Mouse (Mus musculus): ENCODE data around the gene Il17ra.

Gene Il17ra

DNA sequence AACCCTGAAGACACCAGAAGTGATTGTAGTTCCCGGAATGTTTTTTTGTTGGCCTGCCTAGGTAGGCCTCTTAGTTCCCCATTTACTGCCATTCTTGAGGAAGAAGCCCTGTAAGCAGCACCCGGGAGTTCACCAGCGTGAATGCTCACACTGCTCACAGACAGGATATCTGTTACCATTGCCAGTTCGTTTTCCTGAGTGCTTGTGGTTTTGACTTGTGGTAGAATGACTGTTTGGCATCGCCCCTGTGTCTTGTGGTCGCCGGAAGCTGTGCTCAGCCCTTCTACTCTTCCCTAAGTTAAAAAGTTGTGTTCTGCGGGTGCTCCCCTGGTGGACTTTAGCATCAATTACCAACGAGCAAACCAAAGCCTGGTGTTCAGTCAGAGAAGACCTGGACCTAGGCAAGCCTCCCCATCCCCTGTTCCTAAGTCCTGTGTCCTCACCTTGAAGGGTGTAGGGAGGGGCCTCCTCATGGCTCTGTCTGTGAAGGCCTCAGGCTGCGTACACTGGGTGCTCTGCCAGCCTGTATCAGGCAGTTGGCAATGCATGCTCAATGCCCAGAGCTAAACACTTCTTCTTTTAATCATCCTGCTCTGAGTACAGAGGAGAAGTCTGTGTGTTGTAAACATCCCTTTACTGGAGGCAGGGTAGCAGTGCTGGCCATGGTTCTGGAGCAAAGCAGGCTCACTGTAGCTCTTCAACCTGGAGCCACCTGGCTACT, 3.7 kb downstream of the Il17ra start:
- ChIA-PET POLR2A (interaction anchor here in 3 of 4 experiments (0.5 to 0.6 kb wide), 3 partner anchors 64 to 1223 kb away, joined by 3 to 5 read pairs (median 3); no protein-coding TSS in a partner anchor), CTCF (interaction anchor here in 1 of 4 experiments (0.7 kb wide), 1 partner anchor 16 kb away, joined by 3 read pairs; no protein-coding TSS in a partner anchor)

DNA sequence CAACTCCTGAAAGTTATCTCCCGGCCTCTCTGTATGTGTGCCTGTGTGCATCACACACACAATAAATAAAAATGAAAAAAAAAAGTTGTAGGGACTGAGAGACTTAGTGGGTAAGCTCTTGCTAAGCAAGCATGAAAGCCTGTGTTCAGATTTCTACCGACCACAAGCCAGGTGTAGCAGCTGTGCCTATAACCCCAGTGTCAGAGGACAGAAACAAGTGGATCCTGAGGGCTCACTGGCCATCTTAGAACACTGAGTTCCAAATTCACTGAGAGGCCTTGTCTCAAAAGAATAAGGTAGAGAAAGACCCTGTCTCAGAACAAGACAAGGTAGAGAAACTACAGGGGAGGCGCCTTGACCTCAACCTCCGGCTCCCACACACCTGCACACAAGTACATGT, 5.2 kb downstream of the Il17ra start:
- ChIA-PET POLR2A (no interaction called here), CTCF (interaction anchor here in 1 of 4 experiments (1.9 kb wide), 1 partner anchor 13 kb away, joined by 5 read pairs; no protein-coding TSS in a partner anchor)

DNA sequence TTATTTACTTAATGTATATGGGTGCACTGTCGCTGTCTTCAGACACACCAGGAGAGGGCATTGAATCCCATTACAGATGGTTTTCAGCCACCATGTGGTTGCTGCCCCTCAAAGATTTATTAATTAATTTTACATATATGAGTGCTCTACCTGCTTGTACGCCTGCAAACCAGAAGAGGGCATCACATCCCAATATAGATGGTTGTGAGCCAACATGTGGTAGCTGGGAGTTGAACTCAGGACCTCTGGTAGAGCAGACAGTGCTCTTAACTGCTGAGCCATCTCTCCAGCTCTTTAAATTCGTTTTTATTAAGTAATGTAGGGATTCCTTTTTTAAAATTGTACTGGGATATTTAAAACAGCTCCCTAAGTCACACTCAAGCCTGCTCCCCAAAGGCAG, 6.2 kb downstream of the Il17ra start:
- POLR2A ChIA-PET = interaction anchor here in 2 of 4 experiments (0.6 to 2.8 kb wide), 5 partner anchors 13 to 237 kb away, joined by 3 to 9 read pairs (median 3); no protein-coding TSS in a partner anchor
- CTCF ChIA-PET = interaction anchor here (0.5 to 1.9 kb wide), 9 partner anchors 12 to 1746 kb away, joined by 3 to 5 read pairs (median 4); no protein-coding TSS in a partner anchor

DNA sequence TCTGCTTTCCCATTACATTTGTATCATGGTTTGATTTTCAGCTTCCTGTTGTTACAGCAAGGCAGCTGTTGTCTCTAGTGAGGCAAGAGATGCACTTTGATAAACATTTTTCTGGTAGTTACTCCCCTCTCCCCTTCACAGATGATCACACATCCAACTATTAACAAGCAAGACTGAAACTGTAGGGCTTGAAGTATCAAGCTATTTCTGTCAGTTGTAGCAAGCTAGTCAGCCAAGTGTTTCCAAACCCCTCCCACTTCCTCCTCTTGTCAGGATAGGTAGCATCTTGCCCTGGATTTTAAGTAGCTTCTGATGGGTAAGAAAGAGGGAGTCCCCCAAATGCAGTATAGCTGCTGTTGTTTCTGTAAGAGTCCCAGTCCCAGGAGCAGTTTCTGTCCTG, 6.7 kb downstream of the Il17ra start:
- CTCF ChIA-PET = interaction anchor here (0.5 to 1.9 kb wide), 9 partner anchors 12 to 1747 kb away, joined by 3 to 5 read pairs (median 4); no protein-coding TSS in a partner anchor
- POLR2A ChIA-PET = interaction anchor here in 2 of 4 experiments (0.6 to 2.8 kb wide), 5 partner anchors 12 to 237 kb away, joined by 3 to 9 read pairs (median 3); no protein-coding TSS in a partner anchor

GRCm38 (mm10) chr6:120470666-120471065, 7.6 kb downstream of the Il17ra start:
- POLR2A ChIA-PET = interaction anchor here in 2 of 4 experiments (0.6 to 2.8 kb wide), 4 partner anchors 11 to 122 kb away, joined by 3 to 9 read pairs (median 4); no protein-coding TSS in a partner anchor
- CTCF ChIA-PET = interaction anchor here in 2 of 4 experiments (0.9 to 1.4 kb wide), 2 partner anchors 11 to 12 kb away, joined by 5 read pairs; no protein-coding TSS in a partner anchor

GRCm38 (mm10) chr6:120471991-120472441, 9.0 kb downstream of the Il17ra start:
- POLR2A ChIA-PET = interaction anchor here in 2 of 4 experiments (1.1 to 2.8 kb wide), 6 partner anchors 9 to 18 kb away, joined by 3 to 9 read pairs (median 4); partner anchors contain the start of gene Il17ra (in 1 of the 2)
- CTCF ChIA-PET = interaction anchor here in 2 of 4 experiments (2.2 to 2.3 kb wide), 2 partner anchors 10 to 11 kb away, joined by 14 to 15 read pairs; no protein-coding TSS in a partner anchor

DNA sequence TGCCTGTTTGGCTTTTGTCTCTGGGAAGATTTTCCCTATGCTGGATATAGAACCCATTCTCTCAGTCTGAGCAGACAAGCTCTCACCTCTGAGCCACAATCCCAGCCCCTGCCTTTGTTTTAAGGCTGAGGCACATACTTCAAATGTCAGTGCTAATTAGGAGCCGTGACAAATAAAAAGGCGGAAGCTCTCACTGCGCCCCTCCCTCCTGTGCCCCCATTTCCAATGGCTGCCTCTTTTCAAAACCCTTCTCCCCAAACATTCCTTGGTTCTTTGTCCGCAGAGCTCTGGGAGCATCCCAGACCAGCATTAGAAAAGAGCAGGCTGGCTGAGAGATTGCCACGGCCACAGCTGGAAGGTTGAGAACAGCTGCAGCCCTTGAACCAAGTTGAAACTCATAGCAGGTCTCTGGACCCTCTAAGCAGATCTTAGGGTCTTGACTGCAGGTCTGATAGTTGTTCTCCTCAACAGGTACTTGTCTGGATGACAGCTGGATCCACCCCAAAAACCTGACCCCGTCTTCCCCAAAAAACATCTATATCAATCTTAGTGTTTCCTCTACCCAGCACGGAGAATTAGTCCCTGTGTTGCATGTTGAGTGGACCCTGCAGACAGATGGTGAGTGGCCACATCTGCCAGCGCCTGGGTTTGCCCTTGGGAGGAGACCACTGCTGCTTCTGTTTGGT, 9.6 kb downstream of the Il17ra start:
- POLR2A ChIA-PET = interaction anchor here (1.1 to 2.0 kb wide), 7 partner anchors 9 to 20 kb away, joined by 3 to 5 read pairs (median 3); partner anchors contain the start of gene Il17ra (in 1 of the 4)
- CTCF ChIA-PET = interaction anchor here in 2 of 4 experiments (2.2 to 2.3 kb wide), 2 partner anchors 10 to 11 kb away, joined by 14 to 15 read pairs; no protein-coding TSS in a partner anchor

- CTCF ChIA-PET = interaction anchor here in 2 of 4 experiments (2.2 to 2.3 kb wide), 2 partner anchors 9 to 10 kb away, joined by 14 to 15 read pairs; no protein-coding TSS in a partner anchor
- POLR2A ChIA-PET = interaction anchor here in 3 of 4 experiments (0.8 to 2.0 kb wide), 5 partner anchors 8 to 46 kb away, joined by 3 to 5 read pairs (median 3); no protein-coding TSS in a partner anchor
These were observed 10.4 kb downstream of the Il17ra start for GRCm38 (mm10) chr6:120473427-120473826.

DNA sequence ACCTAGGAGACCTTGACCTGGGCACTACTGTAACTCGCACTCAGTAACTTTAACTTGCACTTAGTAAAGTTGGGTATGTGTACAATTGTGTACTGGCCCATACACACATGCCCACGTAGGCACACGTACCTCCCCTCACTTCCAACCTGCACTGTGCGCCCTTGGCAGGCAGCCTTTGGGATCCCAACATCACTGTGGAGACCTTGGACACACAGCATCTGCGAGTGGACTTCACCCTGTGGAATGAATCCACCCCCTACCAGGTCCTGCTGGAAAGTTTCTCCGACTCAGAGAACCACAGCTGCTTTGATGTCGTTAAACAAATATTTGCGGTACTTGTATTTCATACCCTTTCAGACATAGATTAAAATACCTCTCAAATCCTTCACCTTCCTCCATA, 12.2 kb downstream of the Il17ra start:
- POLR2A ChIA-PET = interaction anchor here in 1 of 4 experiments (1.6 to 2.9 kb wide), 3 partner anchors 13 to 20 kb away, joined by 3 to 8 read pairs (median 4); partner anchors contain the start of genes Il17ra and Tmem121b
- CTCF ChIA-PET = interaction anchor here in 1 of 4 experiments (0.7 kb wide), 1 partner anchor 44 kb away, joined by 3 read pairs; no protein-coding TSS in a partner anchor

- ChIA-PET CTCF (no interaction called here), POLR2A (no interaction called here)
These were observed 16.3 kb downstream of the Il17ra start for GRCm38 (mm10) chr6:120479302-120479701.

DNA sequence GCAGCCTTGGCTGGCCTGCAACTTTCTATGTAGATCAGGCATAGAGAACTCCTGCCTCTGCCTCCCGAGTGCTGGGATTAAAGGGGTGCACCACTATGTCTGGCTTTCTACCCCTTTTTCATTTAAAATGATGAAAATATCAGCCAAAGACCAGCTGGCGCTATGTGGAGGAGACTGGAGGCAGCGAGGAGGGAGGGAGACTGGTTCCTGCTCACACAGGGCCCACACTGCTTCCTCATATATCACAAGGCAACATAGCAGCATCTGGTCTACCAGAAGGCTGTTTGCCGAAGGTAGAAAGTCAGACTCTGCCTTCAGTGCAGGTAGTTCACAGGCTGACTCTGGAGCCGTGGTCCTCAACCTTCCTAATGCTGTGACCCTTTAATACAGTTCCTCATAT, 17.3 kb downstream of the Il17ra start:
- POLR2A ChIA-PET = interaction anchor here in 1 of 4 experiments (2.2 kb wide), 1 partner anchor 7 kb away, joined by 5 read pairs; no protein-coding TSS in a partner anchor
- CTCF ChIA-PET = no interaction called here

DNA sequence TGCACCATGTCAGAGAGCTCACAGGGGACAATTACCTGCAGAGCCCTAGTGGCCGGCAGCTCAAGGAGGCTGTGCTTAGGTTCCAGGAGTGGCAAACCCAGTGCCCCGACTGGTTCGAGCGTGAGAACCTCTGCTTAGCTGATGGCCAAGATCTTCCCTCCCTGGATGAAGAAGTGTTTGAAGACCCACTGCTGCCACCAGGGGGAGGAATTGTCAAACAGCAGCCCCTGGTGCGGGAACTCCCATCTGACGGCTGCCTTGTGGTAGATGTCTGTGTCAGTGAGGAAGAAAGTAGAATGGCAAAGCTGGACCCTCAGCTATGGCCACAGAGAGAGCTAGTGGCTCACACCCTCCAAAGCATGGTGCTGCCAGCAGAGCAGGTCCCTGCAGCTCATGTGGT, 18.5 kb downstream of the Il17ra start:
- CTCF ChIA-PET = interaction anchor here (0.5 to 3.2 kb wide), 17 partner anchors 9 to 674 kb away, joined by 3 to 20 read pairs (median 5); partner anchors contain the start of genes Il17ra (in 2 of the 4) and Tmem121b (in 1 of the 4)
- POLR2A ChIA-PET = interaction anchor here in 2 of 4 experiments (0.7 to 2.2 kb wide), 6 partner anchors 9 to 49 kb away, joined by 3 to 12 read pairs (median 5); no protein-coding TSS in a partner anchor

DNA sequence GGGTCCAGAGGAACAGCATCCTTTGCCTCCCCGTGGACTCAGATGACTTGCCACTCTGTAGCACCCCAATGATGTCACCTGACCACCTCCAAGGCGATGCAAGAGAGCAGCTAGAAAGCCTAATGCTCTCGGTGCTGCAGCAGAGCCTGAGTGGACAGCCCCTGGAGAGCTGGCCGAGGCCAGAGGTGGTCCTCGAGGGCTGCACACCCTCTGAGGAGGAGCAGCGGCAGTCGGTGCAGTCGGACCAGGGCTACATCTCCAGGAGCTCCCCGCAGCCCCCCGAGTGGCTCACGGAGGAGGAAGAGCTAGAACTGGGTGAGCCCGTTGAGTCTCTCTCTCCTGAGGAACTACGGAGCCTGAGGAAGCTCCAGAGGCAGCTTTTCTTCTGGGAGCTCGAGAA, 19.0 kb downstream of the Il17ra start:
- ChIA-PET POLR2A (interaction anchor here in 3 of 4 experiments (0.6 to 2.2 kb wide), 11 partner anchors 9 to 244 kb away, joined by 3 to 12 read pairs (median 5); partner anchors contain the start of gene Tmem121b (in 1 of the 3)), CTCF (interaction anchor here (0.5 to 3.2 kb wide), 17 partner anchors 9 to 1035 kb away, joined by 3 to 20 read pairs (median 5); partner anchors contain the start of genes Il17ra (in 2 of the 4) and Tmem121b (in 1 of the 4))

- CTCF ChIA-PET = interaction anchor here in 3 of 4 experiments (0.5 to 3.2 kb wide), 25 partner anchors 8 to 261 kb away, joined by 3 to 20 read pairs (median 4); partner anchors contain the start of genes Il17ra (in 2 of the 3) and Tmem121b (in 1 of the 3)
- POLR2A ChIA-PET = interaction anchor here in 3 of 4 experiments (0.9 to 2.2 kb wide), 9 partner anchors 9 to 27 kb away, joined by 3 to 12 read pairs (median 5); partner anchors contain the start of gene Tmem121b (in 2 of the 3)
These were observed 19.7 kb downstream of the Il17ra start for GRCm38 (mm10) chr6:120482756-120483155.

DNA sequence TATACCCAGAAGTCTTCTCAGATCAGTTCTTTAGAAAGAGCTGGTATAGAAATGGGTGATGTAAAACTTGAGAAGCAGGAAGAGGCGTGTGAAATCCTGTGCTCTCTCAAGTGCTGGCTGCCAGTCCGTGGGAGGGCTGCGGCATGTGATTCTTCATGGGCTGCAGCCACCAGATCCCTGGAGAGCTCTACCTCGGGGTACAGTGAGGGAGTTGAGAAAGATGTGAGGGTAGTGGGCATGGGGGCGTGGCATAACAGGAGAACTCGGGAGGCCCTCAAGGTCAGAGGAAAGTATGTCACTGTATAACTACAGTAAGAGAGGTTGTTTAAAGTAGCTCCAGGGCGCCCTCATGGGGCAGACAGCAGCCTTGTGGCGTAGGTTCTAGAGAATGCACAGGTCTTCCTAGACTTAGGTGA, 20.2 kb downstream of the Il17ra start:
- ChIA-PET POLR2A (interaction anchor here (0.5 to 2.2 kb wide), 11 partner anchors 9 to 185 kb away, joined by 3 to 12 read pairs (median 3); partner anchors contain the start of gene Tmem121b (in 2 of the 4)), CTCF (interaction anchor here in 3 of 4 experiments (0.5 to 3.2 kb wide), 26 partner anchors 9 to 413 kb away, joined by 3 to 20 read pairs (median 4); partner anchors contain the start of genes Il17ra (in 2 of the 3) and Tmem121b (in 1 of the 3))

- POLR2A ChIA-PET = interaction anchor here in 3 of 4 experiments (0.6 to 1.5 kb wide), 4 partner anchors 10 to 71 kb away, joined by 3 to 9 read pairs (median 6); no protein-coding TSS in a partner anchor
These were observed 22.0 kb downstream of the Il17ra start for GRCm38 (mm10) chr6:120485038-120485437.

DNA sequence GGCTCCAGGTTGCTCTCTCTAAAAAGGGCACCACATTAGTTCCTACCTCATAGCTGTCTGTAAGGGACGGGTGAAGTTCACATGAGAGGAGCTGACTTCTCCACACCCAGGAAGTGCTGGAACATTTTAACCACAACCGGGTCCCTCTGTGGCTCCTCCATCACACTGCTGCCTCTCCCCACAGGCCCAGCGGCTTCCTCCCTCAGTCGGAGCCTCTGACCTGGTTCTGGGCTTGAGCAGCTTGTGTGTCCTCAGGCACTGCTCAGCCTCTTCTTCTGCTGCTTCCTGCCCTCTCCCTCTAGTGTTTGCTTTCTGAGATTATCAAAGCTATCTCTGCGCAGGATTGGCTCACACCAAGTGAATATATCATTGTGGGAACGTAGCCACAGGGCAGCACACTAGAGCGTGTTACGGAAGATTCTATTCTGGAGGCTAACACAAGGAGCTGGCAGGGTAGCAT, 23.0 kb downstream of the Il17ra start:
- ChIA-PET POLR2A (interaction anchor here in 1 of 4 experiments (1.2 to 1.5 kb wide), 3 partner anchors 11 to 19 kb away, joined by 3 to 4 read pairs (median 3); no protein-coding TSS in a partner anchor), CTCF (interaction anchor here in 1 of 4 experiments (1.4 kb wide), 1 partner anchor 1119 kb away, joined by 5 read pairs; no protein-coding TSS in a partner anchor)

More at GRCm38 (mm10) chr6:120485038-120485437, 22.0 kb downstream of the Il17ra start:
- CTCF ChIA-PET = no interaction called here
